Mouse (Mus musculus): ENCODE results near the gene D10Wsu102e. TPM values are rescaled to one million over a fixed set of nuclear protein-coding genes. Genes with fewer than 3 reads are reported as not detected.
"Not testable (repeated sequence)": the region's sequence is repeated elsewhere in the genome, so short reads cannot be mapped to it uniquely, and the experiment has no call there.

D10Wsu102e gene
- total RNA-seq, 2 experiments from 2014 or later: 0.87 to 1.2 TPM

GRCm38 (mm10) chr10:83345693-83346358 is 14.2 kb upstream of the D10Wsu102e start:
- no peak for ATAC-seq (replicated peaks; ENCODE audit: poor library complexity)

DNA sequence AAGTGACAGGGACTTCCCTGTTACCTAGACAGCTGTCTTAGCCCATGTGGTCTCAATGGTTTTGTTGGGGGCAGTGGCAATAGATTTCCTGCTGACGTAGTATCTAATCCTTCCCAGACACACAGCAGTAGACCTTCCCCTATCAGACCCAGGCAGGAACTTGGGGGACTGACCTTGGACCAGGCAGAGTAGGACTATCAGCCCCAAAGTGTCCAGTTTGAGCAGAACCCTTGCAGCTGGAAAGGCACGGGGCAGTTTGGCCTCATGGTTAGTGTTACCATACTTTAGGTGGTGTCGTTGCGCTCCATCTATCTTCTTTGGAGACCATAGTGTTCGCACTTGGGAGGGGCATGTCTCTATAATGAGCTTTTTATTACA is 13.7 kb upstream of the D10Wsu102e start:
- no peak for ATAC-seq (replicated peaks; ENCODE audit: poor library complexity)

GRCm38 (mm10) chr10:83347494-83347893 is 12.5 kb upstream of the D10Wsu102e start:
- ATAC-seq (replicated peaks; ENCODE audit: poor library complexity): no peak

- ATAC-seq (replicated peaks; ENCODE audit: poor library complexity): no peak
Observed at GRCm38 (mm10) chr10:83350689-83351088, 9.3 kb upstream of the D10Wsu102e start.

GRCm38 (mm10) chr10:83351779-83352178 is 8.2 kb upstream of the D10Wsu102e start:
- not testable (repeated sequence) for ATAC-seq (replicated peaks; ENCODE audit: poor library complexity)

- ATAC-seq (replicated peaks; ENCODE audit: poor library complexity): no peak
Observed at GRCm38 (mm10) chr10:83353680-83354332, 6.2 kb upstream of the D10Wsu102e start.

DNA sequence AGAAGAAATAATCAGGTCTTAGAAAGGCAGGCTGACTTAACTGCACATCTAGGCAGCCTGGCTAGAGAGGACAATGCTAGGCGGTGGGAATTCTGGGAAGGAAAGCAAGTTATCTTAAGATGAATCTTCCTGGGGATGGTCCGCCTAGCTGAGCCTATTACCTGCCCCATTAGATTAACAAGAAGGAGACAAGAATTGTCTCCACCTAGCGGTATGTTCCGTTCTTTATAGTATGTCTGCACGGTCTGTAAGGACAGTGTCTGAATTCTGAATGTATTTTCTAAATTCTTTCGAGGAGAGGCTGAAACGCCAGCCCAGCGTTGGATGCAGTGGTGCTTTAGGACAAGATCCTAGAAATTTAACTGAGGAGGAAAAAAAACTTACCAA is 5.7 kb upstream of the D10Wsu102e start:
- ATAC-seq (replicated peaks; ENCODE audit: poor library complexity): peak; percentile 47

- ATAC-seq (replicated peaks; ENCODE audit: poor library complexity): no peak
Observed at GRCm38 (mm10) chr10:83356416-83356815, 3.6 kb upstream of the D10Wsu102e start.

- ATAC-seq (replicated peaks; ENCODE audit: poor library complexity): no peak
Observed at GRCm38 (mm10) chr10:83359451-83359850, 570 bp upstream of the D10Wsu102e start.

GRCm38 (mm10) chr10:83360356-83360755 is 335 bp downstream of the D10Wsu102e start:
- peak; percentile 22; the same call in 1 of the 2 replicates for ATAC-seq (replicated peaks; ENCODE audit: poor library complexity)

GRCm38 (mm10) chr10:83361643-83362382 is 1.8 kb downstream of the D10Wsu102e start:
- peak; percentile 49 for ATAC-seq (replicated peaks; ENCODE audit: poor library complexity)

DNA sequence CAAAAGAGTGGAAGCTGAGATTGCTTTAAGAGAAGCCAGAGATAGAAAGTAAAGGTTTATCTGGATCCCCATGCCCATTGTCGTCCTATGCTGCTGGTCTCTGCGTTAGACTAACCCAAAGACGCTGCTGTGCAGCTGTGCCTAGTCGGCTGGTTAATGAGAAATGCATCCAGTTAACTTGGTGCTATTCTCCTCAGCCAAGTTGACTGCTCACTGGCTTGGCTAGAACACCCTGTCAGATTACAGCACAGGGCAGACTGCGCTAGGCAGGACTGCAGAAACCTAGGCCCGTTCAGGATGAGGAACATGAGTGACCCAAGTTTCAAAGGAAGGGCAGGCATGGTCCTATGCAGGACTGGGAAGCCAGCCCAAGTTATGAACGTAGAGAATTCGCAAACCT is 3.4 kb downstream of the D10Wsu102e start:
- no peak for ATAC-seq (replicated peaks; ENCODE audit: poor library complexity)

DNA sequence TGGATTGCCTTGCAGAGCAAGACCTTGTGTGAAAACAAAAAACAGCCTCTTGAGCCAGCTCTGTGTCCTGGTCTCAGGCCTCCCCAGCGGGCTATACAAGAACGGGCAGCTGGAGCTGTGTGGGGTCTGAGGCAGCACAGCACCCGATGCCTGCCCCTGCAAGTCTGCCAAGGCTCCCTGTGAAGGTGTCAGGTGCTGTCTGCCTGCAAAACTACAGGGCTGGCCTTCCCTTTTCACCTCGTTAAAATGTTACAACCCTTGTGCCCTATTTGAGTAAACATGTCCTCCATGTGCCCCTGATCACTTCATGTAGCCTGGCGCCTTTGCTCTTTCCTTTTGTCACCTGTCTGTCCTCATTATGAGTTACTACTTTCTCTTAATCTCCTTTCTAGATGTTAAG is 8.9 kb downstream of the D10Wsu102e start:
- ATAC-seq (replicated peaks; ENCODE audit: poor library complexity): no peak

DNA sequence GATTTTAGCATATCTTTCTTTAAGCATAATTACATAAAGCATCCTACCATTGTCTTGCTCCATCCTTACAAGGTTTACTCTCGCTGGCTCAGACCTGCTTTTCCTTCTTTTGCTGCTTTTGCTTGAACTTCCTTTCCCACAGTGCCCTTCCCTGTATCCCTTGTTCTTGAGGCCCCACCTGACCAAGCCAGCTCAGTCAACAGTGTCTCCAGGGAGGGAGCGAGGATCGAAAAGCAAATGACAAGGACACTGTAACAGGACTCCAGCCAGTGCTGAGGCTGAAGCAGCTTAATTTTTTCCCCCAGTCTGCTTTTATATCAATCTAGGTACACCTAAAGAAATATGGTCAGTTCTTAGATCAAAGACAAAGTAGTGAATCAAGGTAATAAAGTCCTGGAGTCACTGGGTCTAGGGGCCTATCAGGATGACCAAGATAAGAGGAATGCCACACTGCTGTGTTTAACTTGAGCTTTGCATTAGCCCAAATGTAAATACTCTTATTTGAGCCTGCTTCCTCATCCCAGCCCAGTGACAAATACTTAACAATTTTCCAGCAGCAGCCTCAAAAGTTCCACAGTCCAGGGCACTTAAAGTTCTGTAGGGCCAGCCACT is 14.1 kb downstream of the D10Wsu102e start:
- no peak for ATAC-seq (replicated peaks; ENCODE audit: poor library complexity)

DNA sequence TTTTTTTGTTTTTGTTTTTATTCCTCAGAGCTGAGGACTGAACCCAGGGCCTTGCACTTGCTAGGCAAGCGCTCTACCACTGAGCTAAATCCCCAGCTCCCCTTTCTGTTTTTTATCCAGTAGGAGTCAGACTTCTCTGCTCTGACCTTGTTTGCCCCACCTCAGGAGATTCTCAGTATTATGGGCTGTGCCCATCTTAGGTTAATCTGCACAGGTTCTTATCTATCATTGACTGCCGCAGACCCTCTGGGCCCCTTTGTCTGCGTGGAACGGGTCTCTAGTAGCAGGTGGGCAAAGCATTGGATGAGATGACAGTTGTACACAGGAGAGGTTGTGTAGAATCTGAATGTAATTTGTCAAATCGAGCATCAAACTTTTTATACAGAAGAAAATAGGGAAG is 15.4 kb downstream of the D10Wsu102e start:
- ATAC-seq (replicated peaks; ENCODE audit: poor library complexity): not testable (repeated sequence)

- ATAC-seq (replicated peaks; ENCODE audit: poor library complexity): peak; percentile 85
Observed at GRCm38 (mm10) chr10:83376911-83377682, 17.1 kb downstream of the D10Wsu102e start.

DNA sequence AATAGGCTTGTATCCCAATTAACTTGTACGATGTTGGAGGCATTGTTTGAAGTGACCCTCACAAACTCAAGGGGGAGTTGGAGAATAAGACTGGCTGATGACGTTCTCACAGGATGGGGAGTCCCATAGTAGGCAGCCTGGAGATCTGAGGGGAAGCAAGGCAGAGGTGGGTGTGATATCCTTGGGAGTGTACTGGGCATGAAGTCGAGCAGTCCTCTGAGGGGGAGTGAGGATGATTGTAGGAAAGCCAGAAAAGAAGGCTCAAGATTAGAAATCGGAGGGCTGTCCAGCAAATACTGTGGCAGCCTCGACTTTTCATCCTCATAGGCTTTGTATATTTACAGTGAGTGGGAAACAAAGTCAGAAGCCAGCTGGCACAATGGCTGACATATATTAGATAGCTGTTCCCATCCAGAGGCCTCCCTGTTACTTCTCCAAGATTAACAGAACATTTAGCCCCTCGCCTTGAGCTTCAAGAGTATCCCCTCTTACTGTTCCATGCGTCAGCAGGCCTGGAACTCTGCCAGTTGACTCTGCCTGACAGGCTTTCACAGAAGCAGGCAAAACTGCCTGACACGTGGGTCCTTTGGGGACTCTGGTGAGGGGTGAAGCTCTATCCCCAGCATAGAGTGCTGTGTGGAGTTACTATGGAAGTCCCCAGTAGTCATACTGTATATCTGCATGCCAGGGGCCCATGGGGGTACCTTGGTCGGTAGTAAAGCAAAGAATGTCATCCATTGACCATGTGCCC is 18.2 kb downstream of the D10Wsu102e start:
- ATAC-seq (replicated peaks; ENCODE audit: poor library complexity): no peak

DNA sequence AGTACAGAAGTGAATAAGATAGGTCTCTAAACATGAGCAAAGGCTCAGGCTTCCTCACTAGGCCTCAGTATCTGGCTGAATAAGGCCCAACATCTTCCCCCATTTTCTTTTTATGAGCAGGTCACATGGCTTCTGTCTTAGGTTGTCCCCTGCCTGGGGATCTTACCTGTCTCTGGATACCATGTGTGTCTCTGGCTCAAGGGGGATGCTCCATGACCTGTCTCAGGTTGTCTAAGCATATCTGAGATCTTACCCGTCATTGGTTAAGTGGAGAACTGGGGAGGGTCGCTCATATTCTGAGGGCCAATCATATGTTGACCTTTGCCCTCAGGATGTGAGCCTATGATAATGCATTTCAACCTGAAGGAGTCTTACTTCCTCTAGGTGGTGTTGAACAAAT is 20.5 kb downstream of the D10Wsu102e start:
- ATAC-seq (replicated peaks; ENCODE audit: poor library complexity): no peak

- no peak for ATAC-seq (replicated peaks; ENCODE audit: poor library complexity)
Observed at GRCm38 (mm10) chr10:83382528-83382927, 22.5 kb downstream of the D10Wsu102e start.

DNA sequence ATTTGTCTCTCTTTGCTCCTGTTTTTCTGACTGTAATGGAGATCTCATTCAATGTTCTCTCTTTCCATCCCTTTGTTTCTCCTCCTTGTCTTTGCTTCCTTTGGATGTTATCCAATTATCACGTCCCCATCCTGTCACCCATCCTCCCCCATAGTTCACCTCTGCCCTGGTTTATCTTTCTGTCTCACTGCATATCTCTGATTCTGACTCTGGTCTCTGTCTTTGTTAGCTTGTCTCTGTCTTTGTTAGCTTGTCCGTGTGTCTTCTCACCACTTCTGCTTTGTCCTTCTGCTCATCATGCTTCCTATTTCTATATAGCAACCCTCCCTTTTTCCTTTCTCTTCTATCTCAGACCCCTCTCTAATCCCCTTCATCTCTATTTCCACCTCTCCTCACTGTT is 23.0 kb downstream of the D10Wsu102e start:
- ATAC-seq (replicated peaks; ENCODE audit: poor library complexity): no peak

All from megakaryocyte progenitor cell, adult 5-6 weeks (primary cell).